25 mouse cellular contexts compared by ENCODE assay signal in the genomic region with DNA sequence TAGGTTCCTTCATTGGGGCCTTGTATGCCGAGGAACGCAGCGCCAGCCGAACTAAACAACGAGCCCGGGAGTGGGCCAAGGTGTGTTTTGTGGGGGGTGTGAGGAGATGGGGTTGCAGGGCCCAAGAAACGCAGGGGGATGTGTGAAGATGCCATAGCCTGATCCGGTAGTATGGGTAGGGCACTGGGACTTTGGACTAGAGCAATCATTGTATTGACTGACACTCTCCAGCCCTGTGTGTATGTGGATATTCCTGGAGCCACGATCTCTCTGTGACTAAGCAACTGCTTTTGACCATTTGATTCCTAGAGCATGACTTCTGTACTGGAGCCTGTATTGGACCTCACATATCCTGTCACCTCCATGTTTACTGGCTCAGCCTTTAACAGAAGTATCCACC. TPM values are rescaled to one million over a fixed set of nuclear protein-coding genes. Genes with fewer than 3 reads are reported as not detected.
A peak's percentile ranks its signal among the peaks of the same experiment; 100 is the strongest.
DNase-seq lines count a peak whose midpoint lies in the region; ATAC-seq and TF ChIP-seq lines count a peak whose summit lies in the region.
"Had no signal": no experiment of that assay in that cellular context is flagged by ENCODE, and none has a peak within 500 bp of the region (broad histone marks: within the 10 kb centered on the region; RNA-seq: fewer than 3 reads in every experiment).

No protein-coding gene starts in this region.

- no peaks in the 10 kb centered on the region for H3K4me1 ChIP-seq in midbrain, embryonic 11.5 days (ENCODE audit: control insufficient read depth, insufficient read depth, low read length)
- H3K4me1 ChIP-seq in midbrain, embryonic 10.5 days, result no peaks in the 10 kb centered on the region
- no peaks in the 10 kb centered on the region for H3K4me1 ChIP-seq in intestine, embryonic 14.5 days (replicated peaks; ENCODE audit: control insufficient read depth, insufficient read depth, low read length)
- H3K4me1 ChIP-seq in intestine, embryonic 16.5 days (ENCODE audit: control insufficient read depth, insufficient read depth, low read length), result no peaks in the 10 kb centered on the region
- H3K4me1 ChIP-seq in hindbrain, postnatal 0 days (ENCODE audit: insufficient read depth, low read length), result no peaks in the 10 kb centered on the region
- H3K4me1 ChIP-seq: embryonic facial prominence, embryonic 13.5 days; embryonic facial prominence, embryonic 15.5 days; forebrain, embryonic 10.5 days; forebrain, embryonic 12.5 days had no signal

- 0 out of 2 replicates have a peak, but pooled peaks have one; percentile 7 for ATAC-seq in midbrain, embryonic 11.5 days (ENCODE audit: low FRiP score)
- ATAC-seq in intestine, embryonic 14.5 days (replicated peaks; ENCODE audit: low FRiP score, low TSS enrichment, low read depth), result no peak
- peak; percentile 67 for ATAC-seq in intestine, embryonic 16.5 days
- no peak for ATAC-seq in hindbrain, postnatal 0 days
- ATAC-seq: activated CD4-positive, CD25-positive, alpha-beta regulatory T cell, adult 4 months; forebrain, embryonic 14.5 days; forebrain, embryonic 16.5 days; Patski had no signal

- no peak overlapping the region for H3K27ac ChIP-seq in midbrain, embryonic 11.5 days (ENCODE audit: low read depth, low read length)
- H3K27ac ChIP-seq in midbrain, embryonic 10.5 days (replicated peaks), result no peak overlapping the region
- H3K27ac ChIP-seq in intestine, embryonic 14.5 days (ENCODE audit: low read depth), result no peak overlapping the region
- H3K27ac ChIP-seq in intestine, embryonic 16.5 days (ENCODE audit: low read length), result no peak overlapping the region
- no peak overlapping the region for H3K27ac ChIP-seq in hindbrain, postnatal 0 days
- H3K27ac ChIP-seq: embryonic facial prominence, embryonic 13.5 days; embryonic facial prominence, embryonic 15.5 days; forebrain, embryonic 10.5 days; forebrain, embryonic 12.5 days had no signal

- H3K4me3 ChIP-seq in midbrain, embryonic 11.5 days (ENCODE audit: low read depth, low read length), result no peak overlapping the region
- H3K4me3 ChIP-seq in midbrain, embryonic 10.5 days, result no peak overlapping the region
- H3K4me3 ChIP-seq in intestine, embryonic 14.5 days (ENCODE audit: low read depth, low read length), result no peak overlapping the region
- no peak overlapping the region for H3K4me3 ChIP-seq in intestine, embryonic 16.5 days (ENCODE audit: low read length)
- H3K4me3 ChIP-seq in hindbrain, postnatal 0 days (ENCODE audit: low read length), result no peak overlapping the region
- H3K4me3 ChIP-seq: embryonic facial prominence, embryonic 13.5 days; embryonic facial prominence, embryonic 15.5 days; erythroblast, embryonic 14.5 days; forebrain, embryonic 10.5 days; forebrain, embryonic 12.5 days had no signal

- no peak for TF ChIP-seq CTCF in hindbrain, postnatal 0 days (IDR thresholded peaks at IDR 0.05; ENCODE audit: low read depth)

- H3K9me3 ChIP-seq in midbrain, embryonic 11.5 days (ENCODE audit: control insufficient read depth, low read length), result no peaks in the 10 kb centered on the region
- no peaks in the 10 kb centered on the region for H3K9me3 ChIP-seq in midbrain, embryonic 10.5 days (replicated peaks)
- no peaks in the 10 kb centered on the region for H3K9me3 ChIP-seq in intestine, embryonic 14.5 days (ENCODE audit: control insufficient read depth, low read length)
- no peaks in the 10 kb centered on the region for H3K9me3 ChIP-seq in intestine, embryonic 16.5 days (ENCODE audit: control insufficient read depth, low read length)
- H3K9me3 ChIP-seq in hindbrain, postnatal 0 days (ENCODE audit: low read length), result no peaks in the 10 kb centered on the region
- H3K9me3 ChIP-seq: embryonic facial prominence, embryonic 13.5 days; embryonic facial prominence, embryonic 15.5 days; forebrain, embryonic 10.5 days; forebrain, embryonic 12.5 days; G1E had no signal

- intact Hi-C loops in left cerebral cortex, postnatal 4 days (cut with DNase I), result no loop called here

- H3K36me3 ChIP-seq in midbrain, embryonic 11.5 days (ENCODE audit: control insufficient read depth, insufficient read depth, low read length), result no peaks in the 10 kb centered on the region
- peaks cover 63% of the 10 kb centered on the region for H3K36me3 ChIP-seq in midbrain, embryonic 10.5 days
- H3K36me3 ChIP-seq in intestine, embryonic 14.5 days (ENCODE audit: control insufficient read depth, insufficient read depth, low read length), result peaks cover 73% of the 10 kb centered on the region
- peaks cover 21% of the 10 kb centered on the region for H3K36me3 ChIP-seq in intestine, embryonic 16.5 days (ENCODE audit: control insufficient read depth, insufficient read depth, low read length)
- H3K36me3 ChIP-seq in hindbrain, postnatal 0 days (ENCODE audit: insufficient read depth, low read length), result peaks cover 69% of the 10 kb centered on the region

- no peak overlapping the region for H3K4me2 ChIP-seq in midbrain, embryonic 11.5 days
- no peak overlapping the region for H3K4me2 ChIP-seq in intestine, embryonic 14.5 days (ENCODE audit: low read length)
- no peak overlapping the region for H3K4me2 ChIP-seq in intestine, embryonic 16.5 days (ENCODE audit: low read depth, low read length)
- H3K4me2 ChIP-seq in hindbrain, postnatal 0 days (ENCODE audit: low read depth, low read length), result no peak overlapping the region
- H3K4me2 ChIP-seq: embryonic facial prominence, embryonic 13.5 days; embryonic facial prominence, embryonic 15.5 days; forebrain, embryonic 12.5 days had no signal

- no peak overlapping the region for H3K9ac ChIP-seq in midbrain, embryonic 11.5 days (ENCODE audit: low read length)
- no peak overlapping the region for H3K9ac ChIP-seq in intestine, embryonic 14.5 days (ENCODE audit: low read length)
- H3K9ac ChIP-seq in intestine, embryonic 16.5 days (ENCODE audit: low read depth, low read length), result no peak overlapping the region
- no peak overlapping the region for H3K9ac ChIP-seq in hindbrain, postnatal 0 days (replicated peaks; ENCODE audit: low read length)
- H3K9ac ChIP-seq: embryonic facial prominence, embryonic 13.5 days; embryonic facial prominence, embryonic 15.5 days; forebrain, embryonic 12.5 days had no signal

- DNase-seq in midbrain, embryonic 11.5 days (ENCODE audit: low spot score, missing footprints), result no peak
- no peak for DNase-seq in midbrain, embryonic 10.5 days (ENCODE audit: low spot score)
- DNase-seq in intestine, embryonic 14.5 days (ENCODE audit: low spot score), result peak; percentile 20
- no peak for DNase-seq in embryo, embryonic 9.5 days (ENCODE audit: extremely low spot score)
- no peak for DNase-seq in hindbrain, postnatal 0 days (ENCODE audit: low spot score)
- no peak for DNase-seq in left cerebral cortex, postnatal 4 days
- DNase-seq: adrenal gland, adult 8-10 months; adrenal gland, postnatal 14 days; adrenal gland, postnatal 36 days; cerebellum, adult 11-12 months; cerebellum, adult 2 months; cerebellum, adult 9-10 months; cerebellum, postnatal 10 days had no signal

- H3K27me3 ChIP-seq in midbrain, embryonic 11.5 days (ENCODE audit: control insufficient read depth, insufficient read depth, low read length), result no peaks in the 10 kb centered on the region
- H3K27me3 ChIP-seq in midbrain, embryonic 10.5 days (ENCODE audit: low read depth, poor library complexity, severe bottlenecking), result no peaks in the 10 kb centered on the region
- no peaks in the 10 kb centered on the region for H3K27me3 ChIP-seq in intestine, embryonic 14.5 days (replicated peaks; ENCODE audit: control insufficient read depth, insufficient read depth, low read length)
- no peaks in the 10 kb centered on the region for H3K27me3 ChIP-seq in intestine, embryonic 16.5 days (replicated peaks; ENCODE audit: control insufficient read depth, insufficient read depth, low read length)
- H3K27me3 ChIP-seq in hindbrain, postnatal 0 days (ENCODE audit: insufficient read depth, low read length), result no peaks in the 10 kb centered on the region
- H3K27me3 ChIP-seq: embryonic facial prominence, embryonic 13.5 days; embryonic facial prominence, embryonic 15.5 days; forebrain, embryonic 12.5 days; Patski had no signal

- 96% methylated on average over 9 of the region's 9 CpGs for WGBS in midbrain, embryonic 11.5 days
- 96% methylated on average over 9 of the region's 9 CpGs for WGBS in midbrain, embryonic 10.5 days
- 91% methylated on average over 9 of the region's 9 CpGs for WGBS in intestine, embryonic 14.5 days
- WGBS in intestine, embryonic 16.5 days, result 90% methylated on average over 9 of the region's 9 CpGs
- 94% methylated on average over 9 of the region's 9 CpGs for WGBS in hindbrain, postnatal 0 days

RNA-seq across cellular contexts. Expression of a gene that starts 21.8 kb away (rescaled TPM):
- 15.6 and 15.8 TPM in 2 replicates for polyA plus RNA-seq in midbrain, embryonic 11.5 days (2014; fragmentation: Nextera tagmentation; extraction: Ambion mirVana)
- polyA plus RNA-seq in midbrain, embryonic 10.5 days (2016; fragmentation: Nextera tagmentation; extraction: Ambion mirVana), result 20.0 and 22.2 TPM in 2 replicates
- 25.7 and 26.7 TPM in 2 replicates for polyA plus RNA-seq in intestine, embryonic 14.5 days (2014; fragmentation: Nextera tagmentation; extraction: Ambion mirVana)
- 39.9 and 43.3 TPM in 2 replicates for polyA plus RNA-seq in intestine, embryonic 16.5 days (2015; fragmentation: Nextera tagmentation; extraction: Ambion mirVana)
- 55.6 and 82.6 TPM in 2 replicates for total RNA-seq in hindbrain, postnatal 0 days (2014; rRNA removed)
- polyA plus RNA-seq in hindbrain, postnatal 0 days (2015; fragmentation: Nextera tagmentation; extraction: Ambion mirVana), result 35.3 and 38.4 TPM in 2 replicates
- 10 to 100 TPM; 75.9 to 81.6 TPM for total RNA-seq in left cerebral cortex, postnatal 4 days (2021)

RNA-seq across cellular contexts. Expression of a gene that starts 30.9 kb away (rescaled TPM):
- 6.3 and 8.1 TPM in 2 replicates for polyA plus RNA-seq in midbrain, embryonic 11.5 days (2014; fragmentation: Nextera tagmentation; extraction: Ambion mirVana)
- polyA plus RNA-seq in midbrain, embryonic 10.5 days (2016; fragmentation: Nextera tagmentation; extraction: Ambion mirVana), result 9.8 and 11.2 TPM in 2 replicates
- 3.8 and 4.5 TPM in 2 replicates for polyA plus RNA-seq in intestine, embryonic 14.5 days (2014; fragmentation: Nextera tagmentation; extraction: Ambion mirVana)
- polyA plus RNA-seq in intestine, embryonic 16.5 days (2015; fragmentation: Nextera tagmentation; extraction: Ambion mirVana), result 5.7 and 6.1 TPM in 2 replicates
- total RNA-seq in hindbrain, postnatal 0 days (2014; rRNA removed), result 0.37 TPM in 1 of 2 replicates, not detected in the other
- 0.26 and 0.29 TPM in 2 replicates for polyA plus RNA-seq in hindbrain, postnatal 0 days (2015; fragmentation: Nextera tagmentation; extraction: Ambion mirVana)
- total RNA-seq in left cerebral cortex, postnatal 4 days (2021), result not detected
- total RNA-seq: adrenal gland, adult 8-10 months had no signal
- polyA plus RNA-seq: activated CD4-positive, CD25-positive, alpha-beta regulatory T cell, adult 4 months; C2C12; erythroblast, embryonic 14.5 days; G1E had no signal

RNA-seq across cellular contexts. Expression of a gene that starts 36.7 kb away (rescaled TPM):
- polyA plus RNA-seq in midbrain, embryonic 11.5 days (2014; fragmentation: Nextera tagmentation; extraction: Ambion mirVana), result 44.6 and 47.5 TPM in 2 replicates
- 62.0 and 69.6 TPM in 2 replicates for polyA plus RNA-seq in midbrain, embryonic 10.5 days (2016; fragmentation: Nextera tagmentation; extraction: Ambion mirVana)
- polyA plus RNA-seq in intestine, embryonic 14.5 days (2014; fragmentation: Nextera tagmentation; extraction: Ambion mirVana), result 37.3 and 41.8 TPM in 2 replicates
- polyA plus RNA-seq in intestine, embryonic 16.5 days (2015; fragmentation: Nextera tagmentation; extraction: Ambion mirVana), result 73.6 and 94.9 TPM in 2 replicates
- total RNA-seq in hindbrain, postnatal 0 days (2014; rRNA removed), result 113 and 140 TPM in 2 replicates
- 92.4 and 96.8 TPM in 2 replicates for polyA plus RNA-seq in hindbrain, postnatal 0 days (2015; fragmentation: Nextera tagmentation; extraction: Ambion mirVana)
- total RNA-seq in left cerebral cortex, postnatal 4 days (2021), result 10 to 100 TPM; 74.8 to 81.3 TPM

RNA-seq across cellular contexts. Expression of a gene that starts 44.0 kb away (rescaled TPM):
- polyA plus RNA-seq in midbrain, embryonic 11.5 days (2014; fragmentation: Nextera tagmentation; extraction: Ambion mirVana), result 30.2 and 31.3 TPM in 2 replicates
- polyA plus RNA-seq in midbrain, embryonic 10.5 days (2016; fragmentation: Nextera tagmentation; extraction: Ambion mirVana), result 69.4 and 80.0 TPM in 2 replicates
- 20.6 and 22.7 TPM in 2 replicates for polyA plus RNA-seq in intestine, embryonic 14.5 days (2014; fragmentation: Nextera tagmentation; extraction: Ambion mirVana)
- 30.3 and 31.4 TPM in 2 replicates for polyA plus RNA-seq in intestine, embryonic 16.5 days (2015; fragmentation: Nextera tagmentation; extraction: Ambion mirVana)
- total RNA-seq in hindbrain, postnatal 0 days (2014; rRNA removed), result 98.3 and 109 TPM in 2 replicates
- polyA plus RNA-seq in hindbrain, postnatal 0 days (2015; fragmentation: Nextera tagmentation; extraction: Ambion mirVana), result 46.0 and 49.6 TPM in 2 replicates
- 10 to 100 TPM; 43.3 TPM for total RNA-seq in left cerebral cortex, postnatal 4 days (2021)

RNA-seq across cellular contexts. Expression of a gene that starts 50.2 kb away (rescaled TPM):
- 11.3 and 11.9 TPM in 2 replicates for polyA plus RNA-seq in midbrain, embryonic 11.5 days (2014; fragmentation: Nextera tagmentation; extraction: Ambion mirVana)
- 10.4 and 14.3 TPM in 2 replicates for polyA plus RNA-seq in midbrain, embryonic 10.5 days (2016; fragmentation: Nextera tagmentation; extraction: Ambion mirVana)
- 19.7 and 21.5 TPM in 2 replicates for polyA plus RNA-seq in intestine, embryonic 14.5 days (2014; fragmentation: Nextera tagmentation; extraction: Ambion mirVana)
- polyA plus RNA-seq in intestine, embryonic 16.5 days (2015; fragmentation: Nextera tagmentation; extraction: Ambion mirVana), result 23.4 and 26.1 TPM in 2 replicates
- 108 and 128 TPM in 2 replicates for total RNA-seq in hindbrain, postnatal 0 days (2014; rRNA removed)
- polyA plus RNA-seq in hindbrain, postnatal 0 days (2015; fragmentation: Nextera tagmentation; extraction: Ambion mirVana), result 34.9 and 39.1 TPM in 2 replicates
- 100 to 1,000 TPM; 109 to 118 TPM for total RNA-seq in left cerebral cortex, postnatal 4 days (2021)
- total RNA-seq: G1E had no signal
- polyA plus RNA-seq: activated CD4-positive, CD25-positive, alpha-beta regulatory T cell, adult 4 months; G1E had no signal

Comparison
In these comparisons a context has a peak if more than half of its experiments do, and no peak if none do; other contexts are left out.
1. ATAC-seq: peak in midbrain, embryonic 11.5 days (single experiment) and intestine, embryonic 16.5 days (single experiment); none in intestine, embryonic 14.5 days (single experiment) and hindbrain, postnatal 0 days (single experiment).